Mouse (Mus musculus) erythroblast, embryonic 14.5 days (primary cell): ENCODE measurements around the gene Bahcc1.

Experiments
- GATA1 ChIP-seq: IDR thresholded peaks from 2 replicates; pipeline ENCODE4 v1.6.1; 2012; ENCODE audit warnings: low read length, inconsistent platforms, mixed read lengths
- TAL1 ChIP-seq: IDR thresholded peaks from 3 replicates; pipeline ENCODE4 v1.6.1; 2012; ENCODE audit warnings: low read length, inconsistent platforms, mixed read lengths

DNA sequence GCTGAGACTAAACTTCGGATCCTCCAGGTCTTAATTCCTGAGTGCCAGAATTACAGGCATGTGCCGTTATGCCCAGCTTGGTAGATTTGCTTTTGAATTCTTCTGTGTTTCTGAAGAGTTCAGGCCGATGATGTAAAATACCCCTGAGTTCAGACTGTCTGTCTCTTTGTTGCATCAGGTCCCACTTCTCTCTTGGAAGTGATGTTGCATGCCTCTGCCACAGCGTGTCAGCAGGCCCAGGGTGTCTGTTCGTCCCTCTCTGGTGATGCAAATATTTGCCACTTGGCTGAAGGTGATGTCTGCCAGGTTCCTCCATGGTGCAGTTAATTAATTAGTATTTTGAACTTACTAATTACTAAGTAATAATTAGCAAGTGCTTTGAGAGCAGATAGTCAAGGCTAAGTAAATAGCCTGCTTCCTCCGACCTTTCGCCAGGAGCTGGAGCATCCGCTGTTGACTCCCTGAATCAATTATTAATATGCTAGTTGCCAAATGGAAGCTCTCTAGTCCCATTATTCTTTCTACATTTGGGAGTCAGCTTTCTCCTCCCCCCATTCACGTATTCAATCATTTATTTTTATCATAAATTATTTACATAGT is 26.6 kb upstream of the Bahcc1 start:
- no peak for TF ChIP-seq TAL1
- TF ChIP-seq GATA1, result no peak
